Mouse (Mus musculus) cerebellum, adult (tissue): ENCODE data around the gene Vsig10.
A peak's percentile ranks its signal among the peaks of the same experiment; 100 is the strongest.
"Not testable (repeated sequence)": the region's sequence is repeated elsewhere in the genome, so short reads cannot be mapped to it uniquely, and the experiment has no call there.

Experiments
- ATAC-seq: cut with Nextera tagmentation; 2 replicates; pipeline ENCODE4 v1.9.2; 2017; ENCODE audit warnings: mild to moderate bottlenecking, moderate library complexity, mixed read lengths; ENCODE audit not compliant: insufficient number of reproducible peaks, low FRiP score, low TSS enrichment

Gene Vsig10

GRCm38 (mm10) chr5:117302899-117303298, 16.0 kb upstream of the Vsig10 start:
- ATAC-seq: no peak

- no peak for ATAC-seq
Measured at GRCm38 (mm10) chr5:117303691-117304579, 14.9 kb upstream of the Vsig10 start.

- ATAC-seq: peak; percentile 6; the same call in 1 of the 2 replicates
Measured at GRCm38 (mm10) chr5:117304947-117305346, 13.9 kb upstream of the Vsig10 start.

GRCm38 (mm10) chr5:117305754-117306153, 13.1 kb upstream of the Vsig10 start:
- no peak for ATAC-seq

- ATAC-seq: no peak
Measured at GRCm38 (mm10) chr5:117306826-117307225, 12.1 kb upstream of the Vsig10 start.

- no peak; the same call in 1 of the 2 replicates for ATAC-seq
Measured at GRCm38 (mm10) chr5:117307699-117308098, 11.2 kb upstream of the Vsig10 start.

GRCm38 (mm10) chr5:117313420-117313819, 5.5 kb upstream of the Vsig10 start:
- no peak for ATAC-seq

- ATAC-seq: no peak
Measured at GRCm38 (mm10) chr5:117313909-117314308, 5.0 kb upstream of the Vsig10 start.

- no peak for ATAC-seq
Measured at GRCm38 (mm10) chr5:117314587-117315428, 4.1 kb upstream of the Vsig10 start.

- no peak for ATAC-seq
Measured at GRCm38 (mm10) chr5:117323751-117324150, 4.9 kb downstream of the Vsig10 start.

- ATAC-seq: no peak
Measured at GRCm38 (mm10) chr5:117326408-117326807, 7.5 kb downstream of the Vsig10 start.

- ATAC-seq: no peak
Measured at GRCm38 (mm10) chr5:117330457-117330856, 11.6 kb downstream of the Vsig10 start.

- no peak for ATAC-seq
Measured at GRCm38 (mm10) chr5:117337999-117338398, 19.1 kb downstream of the Vsig10 start.

- ATAC-seq: no peak
Measured at GRCm38 (mm10) chr5:117338503-117338902, 19.6 kb downstream of the Vsig10 start.

- ATAC-seq: no peak
Measured at GRCm38 (mm10) chr5:117340081-117340480, 21.2 kb downstream of the Vsig10 start.

GRCm38 (mm10) chr5:117341896-117342295, 23.0 kb downstream of the Vsig10 start:
- no peak for ATAC-seq

GRCm38 (mm10) chr5:117344496-117344895, 25.6 kb downstream of the Vsig10 start:
- not testable (repeated sequence) for ATAC-seq

- ATAC-seq: no peak
Measured at GRCm38 (mm10) chr5:117345432-117345976, 26.6 kb downstream of the Vsig10 start.

GRCm38 (mm10) chr5:117346281-117346680, 27.4 kb downstream of the Vsig10 start:
- no peak for ATAC-seq

GRCm38 (mm10) chr5:117347011-117347410, 28.1 kb downstream of the Vsig10 start:
- no peak for ATAC-seq

GRCm38 (mm10) chr5:117347838-117348237, 29.0 kb downstream of the Vsig10 start:
- ATAC-seq: no peak
